Mouse (Mus musculus): ENCODE results near the gene Gimap3.

DNA sequence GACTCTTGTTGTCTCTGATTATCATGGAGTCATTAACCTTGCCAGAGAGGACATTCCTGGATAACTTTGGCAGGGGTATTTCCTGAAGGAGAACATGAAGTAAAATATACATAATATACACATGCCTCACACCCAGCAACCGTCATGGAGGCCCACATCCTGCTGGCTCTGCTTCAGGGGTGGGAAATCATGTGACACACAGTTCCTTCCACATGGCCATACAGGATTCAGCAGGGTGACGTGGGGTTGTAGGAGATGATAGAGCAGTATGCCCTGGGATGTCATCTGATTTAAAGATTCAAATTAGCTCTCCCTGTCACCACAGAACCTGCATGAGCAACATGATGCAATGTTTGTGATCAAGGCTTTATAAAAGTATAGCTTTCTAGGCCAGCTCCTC is 17.2 kb upstream of the Gimap3 start:
- TF ChIP-seq CTCF (IDR thresholded peaks at IDR 0.05; ENCODE audit: low read depth, low read length) = no peak
- TF ChIP-seq POLR2A (IDR thresholded peaks at IDR 0.05; ENCODE audit: insufficient read depth, low read length) = no peak
